Mouse (Mus musculus) kidney, adult 2 months (tissue): ENCODE measurements around the gene Arhgef28.

Experiments used
- CTCF ChIP-seq: fragments of 200-500 bp; conservative IDR thresholded peaks from 2 replicates; pipeline ENCODE4 v1.5.1; 2011; ENCODE audit warnings: low read depth, mild to moderate bottlenecking, control low read depth, low read length, moderate library complexity, mixed read lengths; ENCODE audit not compliant: insufficient read depth, insufficient read length
- POLR2A ChIP-seq: fragments of 200-500 bp; IDR thresholded peaks from one replicate; pipeline ENCODE4 v1.6.1; 2011; ENCODE audit warnings: low read depth, low read length, control low read depth

DNA sequence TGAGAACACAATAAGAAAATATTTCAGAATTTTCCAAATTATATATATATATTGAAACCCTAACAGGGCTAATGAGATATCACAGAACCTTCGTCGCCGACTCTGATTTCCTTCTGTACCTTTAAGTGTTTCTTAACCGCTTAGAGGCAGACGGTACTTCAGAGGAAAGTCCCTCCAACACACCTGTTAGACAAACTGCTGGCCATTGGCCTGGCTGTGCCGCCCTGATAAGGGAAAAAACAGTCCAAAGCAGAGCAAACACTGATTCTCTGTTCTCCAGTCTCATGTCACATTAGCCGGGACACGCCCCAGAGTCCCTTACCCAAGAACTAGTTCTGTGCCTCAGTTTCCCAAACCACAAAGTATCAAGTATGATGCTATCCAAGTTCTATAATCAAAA, 1.9 kb downstream of the Arhgef28 start:
- TF ChIP-seq CTCF (no peak), POLR2A (no peak)
